Mouse (Mus musculus) kidney, adult 2 months (tissue): Measurements from ENCODE around the gene Ddc.

ENCODE experiments used
- CTCF ChIP-seq: fragments of 200-500 bp; conservative IDR thresholded peaks from 2 replicates; pipeline ENCODE4 v1.5.1; 2011; ENCODE audit warnings: low read depth, mild to moderate bottlenecking, control low read depth, low read length, moderate library complexity, mixed read lengths; ENCODE audit not compliant: insufficient read depth, insufficient read length
- POLR2A ChIP-seq: fragments of 200-500 bp; IDR thresholded peaks from one replicate; pipeline ENCODE4 v1.6.1; 2011; ENCODE audit warnings: low read depth, low read length, control low read depth

DNA sequence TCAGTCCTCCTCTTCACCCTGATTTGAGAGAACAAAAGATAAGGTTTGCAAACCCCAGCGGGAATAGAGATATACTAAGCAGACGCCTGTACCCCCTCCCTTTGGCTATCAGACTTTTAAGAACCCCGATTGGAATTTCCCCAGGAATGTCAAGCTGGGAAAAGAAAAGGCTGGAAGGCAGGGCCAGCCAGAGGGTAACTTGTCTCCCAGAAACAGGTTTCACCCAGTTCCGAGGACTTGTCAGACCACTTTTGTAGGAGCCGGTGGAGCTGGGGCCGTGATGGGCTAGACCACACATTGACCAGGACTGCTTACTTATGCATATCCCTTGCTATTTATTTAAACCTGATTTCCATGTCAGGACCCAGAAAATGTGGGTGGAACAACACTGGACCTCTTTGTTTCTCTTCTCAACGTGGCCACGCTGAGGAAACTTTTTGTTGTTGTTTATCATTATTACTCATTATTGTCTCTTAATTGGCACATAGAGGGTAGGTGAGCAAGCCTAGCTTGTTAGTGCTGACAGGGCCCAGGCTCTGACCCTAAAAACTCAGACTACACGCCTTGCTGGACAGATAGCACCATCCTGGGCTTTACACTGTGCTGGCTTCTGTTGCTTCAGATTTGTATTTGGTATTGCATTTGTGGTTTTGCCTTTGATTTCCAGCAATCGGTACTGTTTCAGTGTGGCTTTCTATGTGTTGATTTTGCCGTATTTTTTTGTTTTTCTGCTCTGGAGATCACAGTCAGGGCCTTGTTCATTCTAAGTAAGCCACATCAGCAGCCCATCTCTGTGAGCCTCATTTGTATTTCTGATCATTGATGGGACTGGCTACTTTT, 68.6 kb downstream of the Ddc start:
- TF ChIP-seq CTCF = no peak
- TF ChIP-seq POLR2A = no peak
